Mouse (Mus musculus) gastrocnemius, adult 2 months (tissue): ENCODE measurements at regions not wholly inside any gene's neighbourhood (a gene's known extent, or its start where the extent isn't known, plus 50 kb on each side); places are given as distances from the start of the nearest gene placed in this dataset. TPM values are rescaled to one million over a fixed set of nuclear protein-coding genes. Genes with fewer than 3 reads are reported as not detected.

Experiments
- DNase-seq: peaks from one replicate; pipeline ENCODE4 v3.0.0; 2022
- H3K27ac ChIP-seq: fragments of 200-600 bp; 2 replicates; pipeline ENCODE4 v1.8.1; 2022; ENCODE audit warnings: mild to moderate bottlenecking
- H3K4me3 ChIP-seq: fragments of 200-600 bp; 2 replicates; pipeline ENCODE4 v1.8.1; 2022; ENCODE audit warnings: mild to moderate bottlenecking, moderate library complexity
- CTCF ChIP-seq: fragments of 200-600 bp; IDR thresholded peaks from 2 replicates; pipeline ENCODE4 v1.8.1; 2022; ENCODE audit warnings: antibody characterized with exemption, mild to moderate bottlenecking, moderate library complexity
- intact Hi-C: fragments of 180-260 bp; cut with DNase I; formaldehyde crosslinking; loops from one replicate; pipeline ENCODE4 v1.15.1; 2025
- microRNA-seq: library from miRNA; unstranded; fragments of <30 nt; microRNA quantifications from one replicate; pipeline ENCODE4 v1.2.0, GENCODE M21; 2021

DNA sequence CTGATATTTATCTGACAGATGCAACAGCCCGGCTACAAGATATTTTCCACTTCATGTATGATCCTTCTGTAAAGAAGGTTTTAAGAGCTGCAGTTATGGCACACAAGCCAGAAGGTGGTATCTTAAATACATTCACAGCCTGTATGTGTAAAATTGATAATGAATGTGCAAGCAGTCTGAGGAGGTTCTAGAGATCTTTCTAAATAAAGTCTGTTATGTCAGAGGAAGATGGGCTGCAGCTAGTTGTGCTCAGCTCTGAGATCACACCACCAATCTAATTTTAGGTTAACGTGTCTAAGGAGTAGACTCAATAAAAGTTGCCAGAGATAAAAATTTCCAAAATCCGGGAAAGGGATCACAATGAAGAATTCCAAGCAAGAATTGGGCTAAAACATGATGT is 218.8 kb downstream of the S1pr1 start:
- TF ChIP-seq CTCF, result no peak
- intact Hi-C loops, result no loop called here
- no peak for DNase-seq
- Histone ChIP-seq H3K4me3 (no peak overlapping the region), H3K27ac (no peak overlapping the region)

DNA sequence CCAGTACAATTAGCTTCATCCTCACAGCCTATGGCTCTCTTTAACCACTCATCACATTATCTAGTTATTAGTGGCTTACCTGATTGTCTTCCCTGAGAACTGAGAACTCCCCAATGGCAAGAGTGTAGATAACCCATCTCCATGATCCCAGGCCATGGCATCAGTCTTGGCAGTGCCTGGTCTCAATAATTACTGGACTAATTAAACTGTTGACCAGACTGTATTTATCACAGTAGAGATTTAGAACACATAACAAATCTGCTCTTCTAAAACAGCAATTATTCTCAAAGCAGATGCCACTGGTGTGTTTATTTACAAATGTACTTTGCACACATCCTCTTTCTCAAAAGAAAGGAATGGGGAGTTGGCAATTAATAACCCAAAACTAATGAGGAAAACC is 219.2 kb downstream of the S1pr1 start:
- Histone ChIP-seq H3K27ac (no peak overlapping the region), H3K4me3 (no peak overlapping the region)
- no peak for TF ChIP-seq CTCF
- intact Hi-C loops, result no loop called here
- no peak for DNase-seq

DNA sequence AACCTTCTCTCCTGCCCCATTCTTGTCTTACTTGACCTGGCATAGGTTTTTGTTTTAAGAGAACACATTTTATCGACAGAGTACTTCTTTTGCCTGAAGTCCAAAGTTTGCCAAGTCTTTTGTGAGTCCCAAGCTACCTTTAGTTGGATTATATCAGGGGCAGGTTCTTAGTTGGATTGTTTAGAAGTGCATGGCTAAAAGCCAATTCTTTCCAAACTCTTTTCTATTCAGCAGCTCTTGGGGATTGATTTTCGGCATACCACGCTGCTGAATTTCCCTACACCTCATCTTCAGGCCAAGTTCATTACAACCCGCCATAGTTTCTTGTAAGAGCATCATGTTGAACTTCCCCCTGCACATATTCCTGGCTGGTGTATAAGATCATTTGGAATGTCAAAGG is 245.9 kb downstream of the S1pr1 start:
- no peak for DNase-seq
- H3K27ac ChIP-seq, result no peak overlapping the region
- H3K4me3 ChIP-seq, result no peak overlapping the region
- TF ChIP-seq CTCF, result no peak
- intact Hi-C loops, result no loop called here

DNA sequence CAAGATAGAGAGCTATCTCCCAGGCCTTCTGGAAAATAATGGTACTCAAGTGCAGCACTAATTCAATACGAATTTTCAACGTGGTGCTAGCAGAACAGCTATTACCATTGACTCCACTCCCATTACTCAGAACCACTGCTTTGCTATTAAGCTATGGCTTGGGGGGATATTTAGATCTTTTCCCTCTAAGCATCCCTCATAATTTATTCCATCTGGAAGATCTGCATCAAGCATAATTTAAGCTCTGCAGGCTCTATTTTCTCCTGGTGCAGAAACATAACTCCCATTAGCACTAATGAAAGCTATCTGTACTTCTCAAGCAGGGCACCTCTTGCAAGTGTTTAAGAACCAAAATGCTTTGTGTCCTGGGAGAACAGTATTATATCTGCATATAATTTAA is 247.0 kb downstream of the S1pr1 start:
- no peak for TF ChIP-seq CTCF
- Histone ChIP-seq H3K27ac (no peak overlapping the region), H3K4me3 (no peak overlapping the region)
- DNase-seq, result no peak
- intact Hi-C loops, result no loop called here

DNA sequence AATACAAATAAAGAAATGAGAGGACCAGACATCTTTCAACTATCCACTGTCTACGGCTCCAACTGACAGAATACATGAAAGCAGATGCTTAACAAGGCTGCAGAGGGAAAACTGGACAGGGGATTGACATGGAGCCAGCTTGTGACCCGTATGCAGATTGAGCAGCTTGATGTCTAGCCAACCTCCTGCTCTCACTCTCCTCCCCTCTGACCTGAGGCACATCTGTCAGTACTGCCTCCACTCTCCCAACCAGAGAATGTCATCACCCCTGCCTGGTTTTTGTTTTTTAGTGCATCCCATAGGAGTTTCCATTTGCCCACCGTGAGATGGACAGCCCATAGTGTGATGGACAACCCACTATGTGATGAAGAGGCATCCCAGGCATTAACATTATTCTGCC is 252.2 kb downstream of the S1pr1 start:
- no peak for DNase-seq
- TF ChIP-seq CTCF, result no peak
- intact Hi-C loops, result no loop called here
- Histone ChIP-seq H3K27ac (no peak overlapping the region), H3K4me3 (no peak overlapping the region)

Small RNAs in the stretch of these regions (microRNA-seq; reads per million reads assigned to microRNA genes)
- gene Gm25347, result not detected
